Mouse (Mus musculus) embryonic stem cell, embryonic (primary cell): ENCODE measurements around the gene Steap3.

Experiments
- CTCF ChIA-PET, 4 experiments: fragments of 300-600 bp in 2 of 4; fragments of 350-600 bp in 2 of 4; sonication (Branson Sonifier 250); formaldehyde crosslinking; loops; one replicate each; lab custom pipeline; 2022; ENCODE audit warnings: inconsistent platforms in 2 of 4; lab: Charles Lee
- POLR2A ChIA-PET, 4 experiments: fragments of 300-600 bp in 2 of 4; fragments of 350-600 bp in 2 of 4; sonication (Branson Sonifier 250); formaldehyde crosslinking; loops; one replicate each; lab custom pipeline; 2022; ENCODE audit warnings: antibody characterized with exemption in 4 of 4, inconsistent platforms in 1 of 4; lab: Charles Lee

Steap3 gene

DNA sequence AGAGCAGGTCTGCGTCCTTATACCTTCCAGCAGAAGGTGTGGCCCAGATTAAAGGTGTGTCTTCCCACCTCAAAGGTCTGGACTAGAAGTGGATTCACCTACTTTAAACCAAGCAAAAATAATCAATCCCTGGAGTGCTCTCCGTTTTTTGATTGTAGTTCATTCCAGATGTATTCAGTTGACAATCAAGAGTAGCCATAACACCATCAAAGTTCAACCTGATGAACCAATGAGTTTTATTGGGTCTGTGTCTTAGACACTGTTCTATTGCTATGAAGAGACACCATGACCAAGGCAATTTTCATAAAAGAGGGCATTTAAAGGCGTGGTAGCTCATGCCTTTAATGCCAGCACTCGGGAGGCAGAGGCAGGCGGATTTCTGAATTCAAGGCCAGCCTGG, at the start of gene Steap3:
Steap3 (minus strand) TSS at position 101 of the 400 bp plus-strand sequence.
- CTCF ChIA-PET, result interaction anchor here in 2 of 4 experiments (0.6 kb wide), 2 partner anchors 65 to 66 kb away, joined by 4 to 12 read pairs; no protein-coding TSS in a partner anchor
- POLR2A ChIA-PET, result interaction anchor here in 1 of 4 experiments (0.7 kb wide), 2 partner anchors 16 to 102 kb away, joined by 3 to 4 read pairs; no protein-coding TSS in a partner anchor

DNA sequence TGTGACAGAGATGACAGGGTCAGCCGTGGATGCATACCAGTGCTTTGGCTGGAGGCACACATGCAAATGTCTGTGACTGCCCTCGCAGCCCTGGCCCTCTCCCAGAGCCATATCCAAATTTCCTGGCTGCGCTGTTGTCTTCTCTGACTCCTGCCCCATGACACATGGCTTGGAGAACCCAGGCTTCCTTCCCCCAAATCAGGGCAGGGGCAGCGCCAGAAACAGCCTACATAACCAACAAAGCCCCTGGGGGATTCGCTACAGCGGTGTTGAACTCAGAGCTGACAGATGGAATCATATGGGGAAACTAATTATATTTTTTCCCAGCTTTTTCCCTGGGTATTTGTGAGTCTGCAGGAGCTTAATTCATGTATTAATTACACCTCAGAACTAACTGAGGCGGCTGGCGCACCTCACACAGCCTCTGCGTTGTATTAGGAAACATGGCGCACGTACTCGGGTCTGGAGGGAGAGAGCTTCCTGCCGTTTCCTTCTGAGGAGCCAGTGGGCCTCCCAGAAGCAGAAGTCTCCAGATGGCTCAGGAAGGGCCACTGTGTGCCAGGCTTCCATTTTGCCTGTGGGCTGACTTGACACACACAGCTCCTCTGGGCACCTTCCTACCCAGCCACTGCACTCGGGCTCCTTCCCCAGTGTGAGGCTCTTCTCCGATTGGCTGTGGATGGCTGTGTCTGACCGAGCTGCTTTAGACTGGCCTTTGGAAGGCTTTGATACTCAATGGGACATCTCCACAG, 48.9 kb upstream of the Steap3 start:
- ChIA-PET CTCF (interaction anchor here in 1 of 4 experiments (0.7 kb wide), 2 partner anchors 11 to 263 kb away, joined by 3 read pairs; no protein-coding TSS in a partner anchor), POLR2A (no interaction called here)

DNA sequence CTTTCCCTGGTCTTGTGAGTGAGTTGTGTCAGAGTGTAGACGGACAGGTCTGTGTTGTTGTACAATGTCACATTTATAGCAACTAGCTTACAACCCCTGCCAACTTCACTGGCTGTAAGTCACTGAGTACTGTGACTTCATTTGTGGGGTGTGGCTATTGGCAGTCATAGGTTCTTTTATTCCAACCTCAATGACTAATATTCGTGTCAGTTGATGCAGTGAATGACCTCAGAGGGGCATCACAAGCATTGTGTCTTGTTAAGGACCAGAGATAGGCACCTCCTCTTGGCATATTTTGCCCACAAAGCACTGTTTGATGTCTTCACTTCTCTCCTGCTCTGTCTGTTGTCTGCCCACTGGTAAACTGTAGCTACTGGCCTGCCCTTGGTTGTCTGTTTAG, 33.3 kb upstream of the Steap3 start:
- CTCF ChIA-PET, result interaction anchor here in 1 of 4 experiments (1.6 kb wide), 1 partner anchor 109 kb away, joined by 5 read pairs; no protein-coding TSS in a partner anchor

DNA sequence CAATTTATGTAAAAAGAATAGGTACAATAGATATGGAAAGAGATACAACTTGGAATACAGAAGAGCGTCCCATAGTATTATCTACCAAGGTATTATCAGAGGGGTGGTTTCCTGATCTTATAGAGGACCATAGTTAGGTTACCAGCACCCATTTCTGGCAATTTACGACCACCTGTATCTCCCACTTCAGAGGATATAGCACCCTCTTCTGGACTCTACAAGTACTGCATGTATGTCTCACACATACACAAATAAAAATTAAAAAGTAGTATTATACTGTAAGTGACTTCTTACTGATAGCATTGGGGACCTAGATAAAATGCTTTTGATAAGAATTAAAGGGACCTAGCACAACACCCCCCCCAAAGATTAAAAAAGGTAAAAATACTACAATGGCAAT, 24.4 kb upstream of the Steap3 start:
- ChIA-PET POLR2A (no interaction called here), CTCF (interaction anchor here in 2 of 4 experiments (0.7 to 1.2 kb wide), 2 partner anchors 100 to 252 kb away, joined by 3 read pairs; no protein-coding TSS in a partner anchor)

More for the DNA sequence above, 33.3 kb upstream of the Steap3 start:
- POLR2A ChIA-PET, result no interaction called here

DNA sequence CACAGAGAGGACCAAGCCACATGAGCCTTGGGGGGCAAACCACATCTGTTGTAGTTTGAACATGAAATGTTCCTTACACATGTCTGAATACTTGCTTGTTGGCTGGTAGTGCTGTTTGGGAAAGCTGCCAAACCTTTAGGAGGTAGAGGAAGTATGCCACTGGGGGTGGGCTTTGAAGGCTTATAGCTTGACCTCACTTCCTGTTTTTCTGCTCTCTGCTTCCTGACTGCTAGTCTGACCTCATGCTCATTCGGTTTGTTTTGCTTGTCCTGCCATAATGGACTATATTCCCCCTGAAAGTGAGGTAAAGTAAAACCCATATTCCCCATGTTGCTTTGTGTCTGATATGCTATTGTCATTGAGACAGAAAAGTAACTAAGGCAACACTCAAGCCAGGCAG, 21.3 kb upstream of the Steap3 start:
- ChIA-PET POLR2A (interaction anchor here in 1 of 4 experiments (0.6 kb wide), 1 partner anchor 782 kb away, joined by 3 read pairs; no protein-coding TSS in a partner anchor), CTCF (interaction anchor here in 2 of 4 experiments (0.6 to 0.9 kb wide), 2 partner anchors 95 to 175 kb away, joined by 3 to 4 read pairs; no protein-coding TSS in a partner anchor)

DNA sequence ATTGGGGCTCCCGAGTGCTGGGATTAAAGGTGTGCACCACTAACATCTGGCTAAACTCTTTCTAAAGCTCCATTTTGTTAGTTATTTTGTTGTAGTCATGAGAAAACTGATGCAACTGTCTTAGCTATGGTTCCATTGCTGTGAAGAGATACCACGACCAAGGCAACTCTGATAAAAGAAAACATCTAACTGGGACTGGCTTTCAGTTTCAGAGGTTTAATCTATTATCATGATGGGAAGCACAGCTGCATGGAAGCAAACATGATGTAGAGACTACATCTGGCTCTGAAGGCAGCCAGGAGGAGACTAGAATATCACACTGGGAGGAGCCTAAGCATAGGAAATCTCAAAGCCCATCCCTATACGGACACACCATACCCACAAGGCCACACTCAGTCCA, 19.2 kb upstream of the Steap3 start:
- POLR2A ChIA-PET, result no interaction called here
- CTCF ChIA-PET, result interaction anchor here in 1 of 4 experiments (1.4 kb wide), 1 partner anchor 61 kb away, joined by 7 read pairs; no protein-coding TSS in a partner anchor

DNA sequence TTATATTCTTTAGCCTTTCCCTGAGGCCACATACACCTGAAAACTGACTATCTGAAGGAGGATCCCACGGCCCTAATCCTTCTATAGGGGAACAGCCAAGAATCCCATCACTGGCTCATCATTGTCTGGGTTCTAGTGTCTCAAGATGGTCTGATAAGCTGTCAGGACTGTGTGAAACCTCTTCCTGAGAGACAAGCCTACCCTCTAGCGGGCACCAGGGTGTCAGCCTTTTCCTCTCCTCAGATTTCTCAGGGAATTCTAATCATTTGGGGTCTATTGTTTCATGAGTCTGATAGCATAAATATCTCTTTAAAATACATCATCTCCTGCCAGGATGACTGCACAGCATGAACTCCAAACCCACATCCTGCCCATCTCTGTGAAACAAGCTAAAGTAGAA, 17.3 kb upstream of the Steap3 start:
- ChIA-PET CTCF (interaction anchor here (0.6 to 1.7 kb wide), 6 partner anchors 93 to 260 kb away, joined by 3 to 8 read pairs (median 4); no protein-coding TSS in a partner anchor), POLR2A (no interaction called here)

DNA sequence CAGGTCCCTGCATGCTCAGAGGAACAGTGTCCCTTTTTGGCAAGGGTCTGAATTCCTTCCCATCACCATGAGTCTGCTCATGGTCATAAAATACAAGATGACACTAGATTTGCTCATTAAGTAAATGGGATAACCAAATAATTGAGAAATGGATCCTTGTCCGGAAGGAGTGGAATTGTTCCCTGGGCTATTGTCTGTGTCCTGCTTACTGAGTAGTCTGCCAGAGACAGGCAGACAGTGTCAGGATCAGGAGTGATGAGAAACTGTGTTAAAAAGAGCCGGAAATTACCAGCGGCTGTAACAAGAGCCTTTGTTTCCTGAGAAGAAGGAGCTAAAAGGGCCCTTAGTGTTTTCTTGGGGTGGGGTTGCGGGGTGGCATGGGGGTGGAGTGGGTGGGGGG, 15.2 kb upstream of the Steap3 start:
- CTCF ChIA-PET, result interaction anchor here in 2 of 4 experiments (0.5 to 1.5 kb wide), 3 partner anchors 63 to 1208 kb away, joined by 4 to 11 read pairs (median 5); no protein-coding TSS in a partner anchor
- POLR2A ChIA-PET, result interaction anchor here in 1 of 4 experiments (0.6 to 0.7 kb wide), 3 partner anchors 45 to 273 kb away, joined by 4 read pairs; no protein-coding TSS in a partner anchor

DNA sequence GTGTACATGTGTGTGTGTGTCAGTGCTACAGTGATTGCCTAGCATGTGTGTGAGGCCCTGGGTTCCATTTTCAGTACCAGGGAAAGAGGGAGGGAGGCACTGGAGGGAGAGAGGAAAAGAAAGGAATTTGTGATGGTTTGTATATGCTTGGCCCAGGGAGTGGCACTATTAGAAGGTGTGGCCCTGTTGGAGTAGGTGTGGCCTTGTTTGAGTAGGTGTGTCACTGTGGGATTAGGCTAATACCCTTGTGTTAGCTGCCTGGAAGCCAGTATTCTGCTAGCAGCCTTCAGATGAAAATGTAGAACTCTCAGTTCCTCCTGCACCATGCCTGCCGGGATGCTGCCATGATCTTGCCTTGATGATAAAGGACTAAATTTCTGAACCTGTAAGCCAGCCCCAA, 3.6 kb upstream of the Steap3 start:
- POLR2A ChIA-PET, result interaction anchor here in 2 of 4 experiments (0.7 to 2.0 kb wide), 4 partner anchors 9 to 79 kb away, joined by 3 to 8 read pairs (median 3); no protein-coding TSS in a partner anchor
- CTCF ChIA-PET, result interaction anchor here in 1 of 4 experiments (2.1 kb wide), 1 partner anchor 79 kb away, joined by 6 read pairs; no protein-coding TSS in a partner anchor

DNA sequence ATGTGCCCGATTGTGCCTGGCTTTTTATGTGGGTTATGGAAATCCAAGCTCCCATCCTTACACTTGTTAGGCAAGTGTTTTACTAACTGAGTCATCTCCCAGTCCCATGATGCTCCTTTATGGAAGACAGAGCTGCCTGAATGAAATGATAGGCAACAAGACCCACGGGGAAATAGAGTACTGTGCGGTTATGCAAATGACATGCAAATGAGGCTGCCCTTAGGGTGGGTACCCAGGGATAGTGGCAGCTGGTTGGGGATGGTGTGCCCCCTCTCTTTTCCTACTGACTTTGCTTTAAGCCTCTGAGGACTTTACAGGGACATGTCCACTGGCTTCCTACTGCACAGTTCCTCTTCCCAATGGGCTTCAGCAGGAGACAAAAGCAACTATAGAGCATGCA, 2.7 kb upstream of the Steap3 start:
- CTCF ChIA-PET, result no interaction called here
- POLR2A ChIA-PET, result interaction anchor here in 2 of 4 experiments (0.7 to 1.5 kb wide), 3 partner anchors 8 to 78 kb away, joined by 3 to 5 read pairs (median 3); no protein-coding TSS in a partner anchor

DNA sequence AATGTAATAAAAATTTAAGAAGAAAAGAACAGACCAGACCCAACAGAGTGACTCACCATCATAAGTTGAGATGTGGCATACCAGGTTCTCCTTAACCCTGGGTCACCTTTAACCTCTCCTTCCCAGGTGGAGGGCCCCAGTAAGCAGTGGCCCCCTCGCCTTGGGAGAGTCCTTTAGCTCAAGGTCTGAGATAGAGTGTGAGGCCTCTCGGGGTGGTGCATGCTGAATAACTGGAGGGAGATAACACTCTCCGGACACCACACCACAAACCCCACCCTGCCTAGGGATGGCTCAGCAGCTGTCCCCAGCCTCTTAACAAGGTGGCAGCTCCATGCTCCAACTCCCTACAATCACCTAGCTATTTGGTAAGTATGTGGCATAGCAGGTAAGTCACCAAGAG, 1.6 kb downstream of the Steap3 start:
- ChIA-PET CTCF (no interaction called here), POLR2A (no interaction called here)

DNA sequence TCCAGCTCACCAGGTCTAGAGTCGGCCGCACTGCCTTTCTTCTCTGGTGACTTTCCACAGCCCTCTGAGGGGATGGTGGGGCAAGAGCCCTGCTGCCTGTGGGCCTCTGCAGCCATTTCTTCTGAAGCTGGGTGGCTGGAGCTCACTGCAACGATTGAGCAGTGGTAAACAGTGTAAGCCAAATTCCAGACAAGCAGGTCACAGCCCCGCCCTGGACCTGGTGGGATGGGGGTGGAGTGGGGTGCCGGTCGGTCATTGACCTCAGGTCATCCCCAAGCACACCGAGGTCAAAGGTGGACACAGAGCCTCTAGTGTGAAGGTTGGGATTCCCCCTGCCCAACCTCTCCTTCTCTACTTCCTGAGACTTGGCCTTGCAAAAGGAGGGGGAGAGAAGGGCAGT, 2.4 kb downstream of the Steap3 start:
- CTCF ChIA-PET, result interaction anchor here in 1 of 4 experiments (1.2 kb wide), 1 partner anchor 73 kb away, joined by 3 read pairs; no protein-coding TSS in a partner anchor

DNA sequence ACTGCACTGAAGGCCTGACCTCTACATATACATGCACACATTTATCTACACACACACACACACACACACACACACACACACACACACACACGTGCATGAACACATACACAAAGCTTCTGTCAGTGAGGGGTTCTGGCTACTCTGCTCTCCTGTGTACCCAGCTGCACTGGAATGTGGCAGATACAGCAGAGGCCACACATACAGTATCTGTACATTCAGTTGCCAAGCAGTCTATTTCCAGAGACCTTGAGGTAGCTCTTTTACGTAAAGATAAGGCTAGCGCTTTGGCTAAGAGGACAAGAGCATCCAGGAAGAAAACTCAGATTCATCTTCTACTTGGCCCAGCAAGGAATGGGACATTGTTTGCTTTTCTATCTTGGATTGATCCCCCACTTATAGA, 4.9 kb downstream of the Steap3 start:
- CTCF ChIA-PET, result interaction anchor here in 1 of 4 experiments (0.7 kb wide), 1 partner anchor 117 kb away, joined by 3 read pairs; no protein-coding TSS in a partner anchor
- POLR2A ChIA-PET, result interaction anchor here in 2 of 4 experiments (0.6 to 2.0 kb wide), 2 partner anchors 9 to 10 kb away, joined by 6 to 8 read pairs; no protein-coding TSS in a partner anchor

More for the DNA sequence above, 2.4 kb downstream of the Steap3 start:
- POLR2A ChIA-PET, result interaction anchor here in 2 of 4 experiments (0.6 to 1.4 kb wide), 4 partner anchors 25 to 524 kb away, joined by 3 to 4 read pairs (median 3); no protein-coding TSS in a partner anchor

DNA sequence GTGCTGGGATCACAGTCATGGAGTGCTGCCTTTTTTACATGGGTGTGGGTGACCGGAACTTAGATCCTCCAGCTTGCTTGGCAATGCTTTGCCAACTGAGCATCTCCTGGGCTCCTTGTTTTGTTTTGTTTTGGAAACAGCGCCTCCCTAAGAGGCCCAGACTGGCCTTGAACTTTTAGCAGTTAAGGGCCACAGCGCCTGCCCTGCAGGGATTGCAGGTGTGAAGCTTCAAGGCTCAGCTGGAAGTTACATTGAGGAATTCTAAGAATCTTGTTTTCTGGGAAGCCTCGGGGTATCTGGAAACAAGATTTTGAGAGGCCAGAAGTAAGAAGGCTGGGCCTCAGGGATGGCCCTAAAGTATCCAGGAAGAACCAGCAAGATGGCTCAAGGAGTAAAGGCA, 6.0 kb downstream of the Steap3 start:
- CTCF ChIA-PET, result interaction anchor here in 3 of 4 experiments (0.5 to 1.1 kb wide), 3 partner anchors 22 to 79 kb away, joined by 3 to 10 read pairs (median 5); no protein-coding TSS in a partner anchor
- POLR2A ChIA-PET, result interaction anchor here in 3 of 4 experiments (0.6 to 2.0 kb wide), 10 partner anchors 9 to 325 kb away, joined by 3 to 8 read pairs (median 3); no protein-coding TSS in a partner anchor

DNA sequence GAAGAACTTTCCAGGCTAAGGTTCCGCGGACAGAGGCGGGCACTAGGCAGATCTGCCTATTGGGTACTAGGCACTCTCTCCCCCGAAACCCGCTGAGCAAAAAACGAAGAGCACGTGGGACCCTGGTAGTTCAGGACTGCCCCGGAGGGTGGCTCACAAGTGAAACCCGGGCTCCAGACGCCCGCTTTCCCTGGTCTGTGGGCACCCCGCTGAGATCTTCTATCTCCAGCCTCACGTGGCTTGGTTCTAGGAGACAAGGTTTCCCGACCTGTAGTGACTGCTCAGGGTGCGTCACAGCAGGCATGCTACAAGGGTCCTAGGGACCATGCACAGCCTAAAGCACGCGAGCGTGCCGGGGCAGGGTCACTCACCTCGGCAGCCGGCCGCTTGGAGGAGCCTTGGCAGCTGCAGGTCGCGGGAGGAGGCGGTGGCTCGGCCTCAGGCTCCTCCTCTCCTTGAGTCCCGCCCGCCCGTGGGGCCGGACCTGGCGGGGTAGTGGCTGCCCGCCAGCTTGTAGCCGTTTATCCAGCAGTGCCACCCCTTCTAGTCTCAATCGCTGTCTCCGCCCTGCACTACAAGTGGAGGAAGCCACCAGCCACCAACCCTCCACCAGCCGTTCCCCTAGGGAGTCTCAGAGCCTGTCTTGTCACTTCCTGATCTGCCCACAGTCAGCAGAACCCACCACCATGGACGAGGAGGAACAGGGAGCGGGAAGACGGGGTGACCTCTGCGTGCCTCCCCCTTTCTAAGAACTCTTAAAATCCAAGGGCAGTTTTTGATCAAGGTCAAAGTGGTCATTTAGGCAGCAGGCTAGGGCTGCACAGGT, 7.4 kb downstream of the Steap3 start:
- ChIA-PET CTCF (no interaction called here), POLR2A (interaction anchor here in 3 of 4 experiments (0.5 to 1.5 kb wide), 7 partner anchors 10 to 845 kb away, joined by 3 to 8 read pairs (median 4); no protein-coding TSS in a partner anchor)

DNA sequence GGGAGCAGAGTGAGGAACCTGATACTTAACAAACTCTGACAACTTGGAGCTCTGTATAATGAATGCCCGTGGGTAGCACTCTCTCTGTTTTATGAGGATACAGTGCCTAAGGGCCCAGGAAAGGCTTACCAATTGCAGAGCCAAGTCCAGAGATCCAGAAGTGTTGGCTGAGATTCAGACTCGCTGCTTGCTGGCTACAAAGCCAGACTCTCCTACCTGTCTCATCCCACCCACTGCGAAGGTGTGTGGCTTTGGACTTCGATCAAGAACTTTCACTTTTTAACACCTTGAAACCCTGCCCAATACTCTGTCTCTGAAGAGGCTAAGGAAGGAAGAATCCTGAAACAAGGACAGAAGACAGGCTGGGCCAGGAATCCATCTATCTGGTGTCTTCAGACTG, 9.3 kb downstream of the Steap3 start:
- ChIA-PET CTCF (no interaction called here), POLR2A (interaction anchor here in 1 of 4 experiments (1.0 kb wide), 1 partner anchor 10 kb away, joined by 3 read pairs; no protein-coding TSS in a partner anchor)

DNA sequence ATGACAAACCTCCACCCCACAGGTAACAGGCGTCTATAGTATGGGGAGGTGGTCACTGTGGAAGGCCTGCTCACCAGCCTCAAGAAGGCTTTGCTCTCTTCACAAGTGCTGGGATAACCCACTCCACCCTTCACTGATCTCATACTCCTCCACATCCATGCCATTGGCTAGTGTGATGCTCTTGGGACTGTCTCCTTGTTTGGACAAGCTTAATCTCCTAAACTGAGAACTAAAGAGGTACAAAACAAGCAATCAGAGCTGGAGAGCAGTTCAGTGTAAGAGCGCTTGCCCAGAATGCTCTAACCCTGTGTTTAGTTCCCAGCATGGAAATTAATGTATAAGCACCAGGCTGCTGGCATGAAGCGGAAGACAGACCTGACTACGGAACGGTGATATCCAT, 11.3 kb downstream of the Steap3 start:
- CTCF ChIA-PET, result no interaction called here
- POLR2A ChIA-PET, result no interaction called here

DNA sequence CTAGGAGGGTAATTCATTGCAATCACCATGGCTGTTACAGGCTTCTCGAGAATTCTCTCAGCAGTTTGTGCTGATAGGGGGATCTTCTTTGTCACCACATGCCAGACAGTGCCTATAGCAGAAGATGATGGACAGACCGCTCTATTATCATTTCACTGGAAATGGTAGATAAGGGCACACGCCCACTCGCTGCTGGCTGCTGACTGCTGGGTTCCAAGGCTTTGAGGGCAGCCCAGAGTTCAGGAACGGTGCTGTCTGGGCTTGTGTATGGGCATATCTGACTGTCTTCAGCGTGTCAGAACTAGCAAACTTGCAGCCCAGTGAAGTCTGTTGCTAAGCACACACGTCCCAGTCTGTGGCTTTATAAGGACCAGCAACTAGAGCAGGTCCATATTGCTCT, 13.3 kb downstream of the Steap3 start:
- ChIA-PET CTCF (no interaction called here), POLR2A (interaction anchor here in 1 of 4 experiments (0.9 kb wide), 1 partner anchor 152 kb away, joined by 3 read pairs; no protein-coding TSS in a partner anchor)
